Mouse (Mus musculus): ENCODE results near the gene Cdk2. TPM values are rescaled to one million over a fixed set of nuclear protein-coding genes. Genes with fewer than 3 reads are reported as not detected.

Gene Cdk2
- polyA plus RNA-seq, 1 experiment = 22.5 TPM

DNA sequence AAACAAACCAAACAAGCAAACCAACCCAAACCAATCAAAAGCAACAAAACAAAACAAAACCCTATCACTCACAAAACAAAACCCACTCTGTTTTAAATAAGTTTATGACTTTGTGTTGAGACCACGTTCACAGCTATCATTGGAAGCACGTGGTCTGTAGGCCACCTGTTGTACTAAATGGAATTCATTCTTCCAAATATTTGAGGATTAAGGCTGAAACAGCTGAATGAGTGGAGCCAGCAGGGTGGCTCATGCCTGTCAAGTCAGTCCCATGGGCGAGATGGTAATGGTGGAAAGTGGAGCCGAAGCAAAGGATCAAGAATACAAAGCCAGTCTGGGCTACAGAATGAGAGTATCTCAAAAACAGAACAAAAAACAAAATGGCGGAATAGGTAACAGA, 4.1 kb downstream of the Cdk2 start:
- DNase-seq (ENCODE audit: low read depth) = no peak
- TF ChIP-seq CTCF (IDR thresholded peaks at IDR 0.05; ENCODE audit: borderline replicate concordance, extremely low read depth, insufficient read depth, insufficient read length) = no peak
- no peak for TF ChIP-seq POLR2A (IDR thresholded peaks at IDR 0.05; ENCODE audit: borderline replicate concordance, extremely low read depth, insufficient read depth, insufficient read length, poor library complexity, severe bottlenecking)

DNA sequence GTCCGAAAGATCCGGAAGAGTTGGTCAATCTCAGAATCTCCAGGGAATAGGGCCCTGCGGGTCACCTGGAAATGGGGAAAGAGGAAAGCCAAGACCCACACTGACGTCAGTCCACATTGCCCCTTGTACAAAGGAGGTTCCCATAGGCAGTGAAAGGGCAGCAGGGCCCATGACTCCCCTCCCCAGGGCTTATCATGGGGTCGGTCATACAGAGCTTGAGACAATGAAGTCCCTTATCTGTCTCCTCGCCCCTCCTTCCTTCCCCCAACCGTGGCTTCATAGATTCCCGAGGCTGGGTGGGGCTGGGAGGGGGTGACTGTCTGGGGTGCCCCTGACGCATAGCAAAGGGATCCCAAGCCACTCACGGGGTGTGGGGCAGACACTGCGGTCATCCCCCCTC, 5.2 kb downstream of the Cdk2 start:
- no peak for TF ChIP-seq POLR2A (IDR thresholded peaks at IDR 0.05; ENCODE audit: borderline replicate concordance, extremely low read depth, insufficient read depth, insufficient read length, poor library complexity, severe bottlenecking)
- TF ChIP-seq CTCF (IDR thresholded peaks at IDR 0.05; ENCODE audit: borderline replicate concordance, extremely low read depth, insufficient read depth, insufficient read length) = no peak
- no peak for DNase-seq (ENCODE audit: low read depth)

DNA sequence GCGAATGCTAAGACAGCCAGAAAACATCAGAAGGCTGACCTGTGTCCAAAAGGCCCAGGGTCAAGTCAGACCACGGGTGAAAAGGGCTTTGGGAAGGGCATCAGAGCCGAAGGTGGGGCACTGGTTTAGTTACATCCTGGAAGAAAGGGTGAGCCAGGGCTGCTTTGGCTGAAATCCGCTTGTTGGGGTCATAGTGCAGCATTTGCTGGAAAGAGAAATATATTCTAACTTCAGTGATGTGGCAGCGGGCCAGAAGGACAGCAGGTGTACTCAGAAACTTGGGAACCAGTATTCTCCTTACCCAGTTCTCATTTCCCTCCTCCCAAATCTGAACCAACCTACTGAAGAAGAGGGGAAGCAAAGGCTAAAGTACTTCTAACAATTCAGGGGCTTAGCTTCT, 5.8 kb downstream of the Cdk2 start:
- TF ChIP-seq POLR2A (IDR thresholded peaks at IDR 0.05; ENCODE audit: borderline replicate concordance, extremely low read depth, insufficient read depth, insufficient read length, poor library complexity, severe bottlenecking) = no peak
- no peak for DNase-seq (ENCODE audit: low read depth)

DNA sequence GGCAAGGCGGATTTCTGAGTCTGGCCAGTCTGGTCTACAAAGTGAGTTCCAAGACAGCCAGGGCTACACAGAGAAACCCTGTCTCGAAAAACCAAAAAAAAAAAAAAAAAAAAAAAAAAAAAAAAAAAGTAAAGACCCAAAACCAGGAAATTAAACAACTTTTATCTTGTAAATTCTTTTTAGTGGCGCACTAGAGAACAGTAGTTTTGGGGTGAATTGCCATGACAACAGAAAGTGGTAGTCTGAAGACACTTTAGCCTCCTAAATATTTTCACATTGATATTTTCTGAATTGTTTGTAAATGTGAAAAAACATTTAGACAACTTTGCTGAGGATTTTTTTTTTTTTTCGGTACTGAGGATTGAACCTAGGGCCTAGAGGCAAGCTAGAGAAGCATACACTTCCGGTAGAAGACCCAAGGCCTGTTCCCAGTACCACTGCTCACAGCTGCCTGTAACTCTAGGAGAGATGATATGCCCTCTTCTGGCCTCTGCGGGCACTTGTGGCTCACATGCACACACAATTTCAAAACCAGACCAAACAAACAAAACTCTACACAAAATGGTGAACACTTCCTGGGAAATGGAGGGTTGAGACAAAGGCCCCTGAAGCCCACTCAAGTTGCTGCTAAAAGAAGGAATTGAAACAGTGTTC, 7.6 kb downstream of the Cdk2 start:
- DNase-seq (ENCODE audit: low read depth) = no peak
- TF ChIP-seq POLR2A (IDR thresholded peaks at IDR 0.05; ENCODE audit: borderline replicate concordance, extremely low read depth, insufficient read depth, insufficient read length, poor library complexity, severe bottlenecking) = no peak
- TF ChIP-seq CTCF (IDR thresholded peaks at IDR 0.05; ENCODE audit: borderline replicate concordance, extremely low read depth, insufficient read depth, insufficient read length) = no peak

DNA sequence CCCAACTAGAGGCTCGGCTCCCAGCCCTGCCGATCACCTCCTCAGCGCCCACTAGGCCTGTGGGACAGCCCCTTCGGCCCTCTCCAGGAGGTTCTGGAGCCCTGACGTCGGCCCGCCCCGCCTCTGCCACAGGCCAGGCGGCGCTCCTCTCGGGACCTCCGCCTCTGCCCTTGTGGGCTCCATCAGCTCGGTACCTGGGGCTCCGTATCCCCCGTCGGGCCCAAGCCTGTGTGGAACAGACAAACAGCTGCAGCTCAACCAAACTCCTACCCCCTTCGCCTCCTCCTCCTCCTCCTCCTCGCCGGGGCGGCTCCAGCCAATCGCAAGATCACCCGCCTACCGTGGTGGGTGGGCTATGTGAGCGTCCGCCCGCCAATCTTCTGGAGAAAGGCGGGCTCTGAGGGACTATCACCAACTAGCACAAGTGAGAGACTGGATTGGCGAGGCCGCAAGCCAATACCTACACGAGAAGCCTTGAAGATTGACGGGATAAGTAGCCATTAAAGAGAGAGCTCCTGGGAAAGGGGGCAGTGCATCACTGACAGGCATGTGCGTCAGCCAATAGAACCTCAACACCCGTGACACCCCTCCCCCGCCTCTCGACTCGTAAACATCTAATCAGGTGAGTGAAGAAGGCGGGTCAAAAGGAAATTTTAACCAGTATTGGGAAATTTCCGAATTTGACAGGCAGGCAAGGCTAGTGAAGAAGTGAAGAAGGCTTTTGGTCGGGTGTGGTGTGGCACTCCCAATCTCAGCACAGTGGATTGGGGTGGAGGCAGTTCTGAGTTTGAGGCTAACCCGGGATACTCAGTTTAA, 8.6 kb downstream of the Cdk2 start, which contains the start of gene Rab5b:
Gene Rab5b (minus strand): TSS at position 273 of the 816 bp plus-strand sequence.
- no peak for TF ChIP-seq CTCF (IDR thresholded peaks at IDR 0.05; ENCODE audit: borderline replicate concordance, extremely low read depth, insufficient read depth, insufficient read length)
- peak; percentile 76; the same call in 1 of the 2 replicates for TF ChIP-seq POLR2A (IDR thresholded peaks at IDR 0.05; ENCODE audit: borderline replicate concordance, extremely low read depth, insufficient read depth, insufficient read length, poor library complexity, severe bottlenecking)
- DNase-seq (ENCODE audit: low read depth) = peak; percentile 100

DNA sequence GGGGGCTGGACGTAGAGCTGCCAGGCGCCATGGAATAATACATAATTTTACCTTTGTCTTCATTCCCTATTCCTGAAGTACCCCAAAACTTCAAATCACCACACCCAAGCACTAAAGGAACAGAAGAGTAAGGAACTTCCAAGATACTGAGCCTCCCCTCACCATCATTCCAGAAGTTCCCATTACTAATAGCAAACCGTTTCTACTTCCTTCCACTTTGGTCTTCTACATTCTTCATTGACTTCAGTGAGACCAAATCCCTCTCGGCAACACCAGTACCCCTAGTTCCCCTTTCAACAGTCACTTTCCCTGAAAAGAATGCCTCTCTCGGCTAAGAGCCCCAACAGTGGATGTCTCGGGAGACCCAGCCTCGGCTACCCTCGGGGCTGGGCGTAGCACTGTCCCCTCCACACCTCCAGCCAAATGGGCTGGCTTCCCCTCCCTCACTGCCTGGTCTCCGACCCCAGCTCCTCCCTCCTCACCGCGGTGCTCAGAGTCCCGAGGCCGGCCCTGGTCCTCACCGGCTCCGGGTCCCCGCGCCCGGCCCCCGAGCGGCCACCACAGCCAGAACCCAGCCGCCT, 9.3 kb downstream of the Cdk2 start:
- DNase-seq (ENCODE audit: low read depth) = no peak
- no peak for TF ChIP-seq POLR2A (IDR thresholded peaks at IDR 0.05; ENCODE audit: borderline replicate concordance, extremely low read depth, insufficient read depth, insufficient read length, poor library complexity, severe bottlenecking)
- no peak for TF ChIP-seq CTCF (IDR thresholded peaks at IDR 0.05; ENCODE audit: borderline replicate concordance, extremely low read depth, insufficient read depth, insufficient read length)

DNA sequence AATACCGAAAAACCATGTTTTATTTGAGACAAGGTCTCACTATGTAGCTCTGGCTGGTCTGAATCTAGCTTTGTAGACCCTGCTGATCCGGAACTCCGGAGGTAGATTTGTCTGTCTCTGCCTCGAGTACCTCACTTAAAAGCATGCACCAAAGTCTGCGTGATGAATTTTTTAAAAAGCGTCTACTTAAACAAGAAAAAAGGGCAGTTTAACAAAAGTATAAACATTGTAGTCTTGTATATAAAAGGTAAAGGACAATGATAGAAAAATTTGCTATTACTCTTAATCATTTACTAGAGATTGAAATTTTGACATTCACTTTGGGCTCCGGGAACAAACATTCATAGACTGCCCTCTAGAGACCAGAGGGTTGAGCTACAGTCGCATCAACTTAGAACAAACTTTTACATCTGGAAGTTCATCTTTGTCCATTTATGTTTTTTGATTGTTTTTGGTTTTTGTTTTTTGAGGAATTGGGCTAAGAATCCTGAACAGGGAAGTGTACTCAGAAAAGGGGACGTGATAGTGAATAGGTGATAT, 30.3 kb downstream of the Cdk2 start:
- no peak for TF ChIP-seq POLR2A (IDR thresholded peaks at IDR 0.05; ENCODE audit: borderline replicate concordance, extremely low read depth, insufficient read depth, insufficient read length, poor library complexity, severe bottlenecking)
- peak; percentile 56; the same call in 1 of the 2 replicates for TF ChIP-seq CTCF (IDR thresholded peaks at IDR 0.05; ENCODE audit: borderline replicate concordance, extremely low read depth, insufficient read depth, insufficient read length)
- DNase-seq (ENCODE audit: low read depth) = peak; percentile 71

DNA sequence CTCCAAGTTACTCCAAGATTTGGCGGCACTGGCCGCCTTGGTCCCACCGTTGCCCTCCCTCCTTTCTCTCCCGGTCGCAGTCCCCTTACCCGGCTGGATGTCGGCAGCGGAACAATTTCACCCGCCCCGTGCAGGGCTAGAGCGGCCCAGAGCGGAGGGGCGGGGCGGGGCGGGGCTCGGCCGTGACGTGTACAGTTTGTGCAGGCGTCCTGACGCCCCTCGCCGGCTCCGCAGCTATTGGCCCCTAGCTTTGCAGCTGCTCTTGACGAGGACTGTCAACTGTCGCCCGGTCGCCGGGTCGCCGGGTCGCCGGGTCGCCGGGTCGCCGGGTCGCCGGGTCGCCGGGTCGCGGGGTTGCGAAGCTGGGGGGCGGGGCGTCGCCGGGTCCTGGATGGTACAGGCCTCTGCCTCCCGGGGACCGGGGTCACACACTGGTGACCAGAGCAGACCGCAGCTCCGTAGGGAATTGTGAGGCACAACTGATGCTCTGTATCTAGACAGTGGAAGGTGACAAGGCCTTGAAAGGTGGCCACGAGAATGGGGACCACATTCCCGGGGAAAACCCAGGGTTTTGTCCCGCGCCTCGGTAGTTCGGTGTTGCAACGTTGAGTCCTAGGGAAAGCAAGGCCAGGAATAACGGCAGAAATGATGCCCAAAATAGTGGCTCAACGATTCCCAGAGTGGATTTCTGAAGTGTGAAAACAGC, 30.9 kb downstream of the Cdk2 start, which contains the start of gene Suox:
Gene Suox (minus strand): TSS at position 311 of the 706 bp plus-strand sequence.
- DNase-seq (ENCODE audit: low read depth) = peak; percentile 93
- TF ChIP-seq CTCF (IDR thresholded peaks at IDR 0.05; ENCODE audit: borderline replicate concordance, extremely low read depth, insufficient read depth, insufficient read length) (no peak), POLR2A (IDR thresholded peaks at IDR 0.05; ENCODE audit: borderline replicate concordance, extremely low read depth, insufficient read depth, insufficient read length, poor library complexity, severe bottlenecking) (peak; percentile 41; the same call in 1 of the 2 replicates)

DNA sequence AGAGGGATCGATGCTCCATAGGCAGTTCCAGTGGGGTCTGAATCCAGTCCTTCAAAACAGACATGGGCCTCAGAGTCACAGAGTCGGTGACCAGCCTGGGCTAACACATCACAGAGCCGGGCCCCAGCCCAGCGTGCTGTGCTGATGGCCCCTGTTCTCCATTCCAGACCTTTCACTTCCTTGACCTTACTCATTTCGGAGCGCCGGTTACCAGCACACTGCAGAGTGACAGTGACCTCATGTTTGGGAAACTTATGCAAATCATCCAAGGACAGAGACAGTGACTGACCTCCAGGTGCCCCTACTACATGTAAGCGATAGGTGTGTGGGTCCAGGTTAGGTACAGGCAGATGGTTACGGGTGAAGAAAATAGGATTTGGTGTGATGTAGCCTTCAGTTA, 33.7 kb downstream of the Cdk2 start:
- TF ChIP-seq CTCF (IDR thresholded peaks at IDR 0.05; ENCODE audit: borderline replicate concordance, extremely low read depth, insufficient read depth, insufficient read length) (no peak), POLR2A (IDR thresholded peaks at IDR 0.05; ENCODE audit: borderline replicate concordance, extremely low read depth, insufficient read depth, insufficient read length, poor library complexity, severe bottlenecking) (no peak)
- no peak for DNase-seq (ENCODE audit: low read depth)

DNA sequence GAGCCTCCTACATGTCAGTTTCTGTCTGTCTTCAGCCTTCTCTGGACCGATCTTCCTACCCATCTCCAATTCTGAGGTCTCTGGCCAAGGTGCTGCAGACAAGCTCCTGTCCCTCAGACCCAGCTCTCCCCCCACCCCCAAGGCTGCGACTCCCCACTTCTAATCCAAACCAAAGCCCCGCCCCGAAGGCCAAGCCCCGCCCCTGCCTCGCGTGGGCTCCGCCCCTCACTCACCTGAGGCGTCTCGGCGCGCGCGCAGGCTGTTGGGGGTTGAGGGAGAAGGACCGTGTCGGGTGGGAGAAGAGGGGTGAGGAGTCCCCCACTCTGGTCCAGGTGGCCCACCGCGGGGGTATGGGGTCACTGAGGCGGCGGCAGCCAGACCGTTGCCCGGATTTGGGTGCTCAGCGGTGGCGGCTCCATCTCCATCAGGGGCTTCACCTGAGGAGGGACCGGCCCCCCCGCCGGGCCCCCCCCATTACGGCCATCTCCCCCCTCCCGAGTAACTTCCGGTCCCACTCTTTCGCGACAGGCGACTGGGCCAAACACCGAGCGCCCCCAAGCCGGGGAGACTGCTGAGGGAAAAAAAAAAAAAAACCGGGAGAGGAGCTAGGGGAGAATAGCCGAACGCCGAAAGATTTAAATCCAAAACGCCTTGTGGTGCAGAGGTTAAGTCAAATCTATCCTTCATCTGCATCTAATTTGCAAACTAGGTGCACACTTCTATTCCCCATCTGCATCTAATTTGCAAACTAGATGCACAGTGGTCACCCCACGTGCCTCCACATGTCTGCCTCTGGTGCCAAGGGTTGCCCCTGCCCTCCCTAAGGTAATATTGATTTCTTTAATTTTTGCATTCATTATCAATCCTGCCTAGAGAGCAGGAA, 35.8 kb downstream of the Cdk2 start:
- no peak for TF ChIP-seq CTCF (IDR thresholded peaks at IDR 0.05; ENCODE audit: borderline replicate concordance, extremely low read depth, insufficient read depth, insufficient read length)
- TF ChIP-seq POLR2A (IDR thresholded peaks at IDR 0.05; ENCODE audit: borderline replicate concordance, extremely low read depth, insufficient read depth, insufficient read length, poor library complexity, severe bottlenecking) = no peak
- peak; percentile 84 for DNase-seq (ENCODE audit: low read depth)

Measured in brain, embryonic 14.5 days (tissue).